Mouse (Mus musculus) embryonic facial prominence, embryonic 11.5 days (tissue): ENCODE data around the gene Sesn1. TPM values are rescaled to one million over a fixed set of nuclear protein-coding genes. Genes with fewer than 3 reads are reported as not detected.

ENCODE experiments used
- ATAC-seq: fragments of 200-750 bp; cut with Nextera tagmentation; replicated peaks from 2 replicates; pipeline ENCODE4 v1.8.0; 2017; ENCODE audit warnings: low read depth; ENCODE audit not compliant: insufficient number of reproducible peaks, low FRiP score, low TSS enrichment
- DNase-seq: peaks from one replicate; pipeline ENCODE4 v3.0.0-alpha.2; 2015; ENCODE audit warnings: low spot score
- H3K27ac ChIP-seq: fragments of 300-500 bp; sonication (generic); replicated peaks from 2 replicates; pipeline ENCODE4 v1.5.1; 2014; ENCODE audit warnings: mild to moderate bottlenecking, low read depth, low read length, control low read depth
- H3K27me3 ChIP-seq: fragments of 300-500 bp; sonication (generic); 2 replicates; pipeline ENCODE4 v1.6.1; 2014; ENCODE audit warnings: mild to moderate bottlenecking, low read length, moderate library complexity, mixed read lengths; ENCODE audit not compliant: control insufficient read depth, insufficient read depth
- H3K36me3 ChIP-seq: fragments of 300-500 bp; sonication (generic); replicated peaks from 2 replicates; pipeline ENCODE4 v1.6.1; 2014; ENCODE audit warnings: low read depth, mild to moderate bottlenecking, low read length, moderate library complexity, mixed read lengths; ENCODE audit not compliant: control insufficient read depth, insufficient read depth
- H3K4me1 ChIP-seq: fragments of 300-500 bp; sonication (generic); 2 replicates; pipeline ENCODE4 v1.6.1; 2014; ENCODE audit warnings: low read length, mixed read lengths; ENCODE audit not compliant: control insufficient read depth, insufficient read depth
- H3K4me2 ChIP-seq: fragments of 300-500 bp; sonication (generic); 2 replicates; pipeline ENCODE4 v1.6.1; 2014; ENCODE audit warnings: low read depth, mild to moderate bottlenecking, control low read depth, low read length, moderate library complexity
- H3K4me3 ChIP-seq: fragments of 300-500 bp; sonication (generic); 2 replicates; pipeline ENCODE4 v1.5.1; 2014; ENCODE audit warnings: low read depth, low read length, control low read depth
- H3K9ac ChIP-seq: fragments of 300-500 bp; sonication (generic); replicated peaks from 2 replicates; pipeline ENCODE4 v1.6.1; 2014; ENCODE audit warnings: mild to moderate bottlenecking, control low read depth, low read length
- H3K9me3 ChIP-seq: fragments of 300-500 bp; sonication (generic); replicated peaks from 2 replicates; pipeline ENCODE4 v1.6.1; 2016; ENCODE audit warnings: mild to moderate bottlenecking, low read length, inconsistent platforms, mixed read lengths; ENCODE audit not compliant: control insufficient read depth
- WGBS: fragments of 180-500 bp; shearing (Covaris S2); extraction: QIAGEN DNeasy Blood & Tissue Kit; methylation state at CpG from one replicate; pipeline ENCODE4 v1.1.7; 2014; 5-methylcytosine and 5-hydroxymethylcytosine counted together
- polyA plus RNA-seq: library from polyadenylated mRNA; unstranded; fragments of >200 nt; fragmentation: Nextera tagmentation; extraction: Ambion mirVana; gene quantifications from 2 replicates; pipeline ENCODE4 v1.2.1, GENCODE M21; 2014

The Sesn1 gene
- polyA plus RNA-seq: 33.4 and 35.5 TPM in 2 replicates

GRCm38 (mm10) chr10:41809771-41810563 lies at the start of gene Sesn1, which contains the start of gene Cep57l1:
TSS of gene Sesn1 (plus strand) at chr10:41809935.
TSS of gene Cep57l1 (minus strand) at chr10:41809871.
- Histone ChIP-seq H3K4me1 (no peaks in the 10 kb centered on the region), H3K27me3 (no peaks in the 10 kb centered on the region), H3K9ac (peak within 1 kb of the TSS; percentile 70), H3K27ac (peak within 1 kb of the TSS; percentile 86), H3K4me2 (peak within 1 kb of the TSS; percentile 80), H3K9me3 (no peaks in the 10 kb centered on the region), H3K36me3 (no peaks in the 10 kb centered on the region), H3K4me3 (peak within 1 kb of the TSS; percentile 60)
- DNase-seq (peak; percentile 95), ATAC-seq (peak; percentile 96)
- under 1% methylated on average over 68 of the region's 69 CpGs for WGBS

DNA sequence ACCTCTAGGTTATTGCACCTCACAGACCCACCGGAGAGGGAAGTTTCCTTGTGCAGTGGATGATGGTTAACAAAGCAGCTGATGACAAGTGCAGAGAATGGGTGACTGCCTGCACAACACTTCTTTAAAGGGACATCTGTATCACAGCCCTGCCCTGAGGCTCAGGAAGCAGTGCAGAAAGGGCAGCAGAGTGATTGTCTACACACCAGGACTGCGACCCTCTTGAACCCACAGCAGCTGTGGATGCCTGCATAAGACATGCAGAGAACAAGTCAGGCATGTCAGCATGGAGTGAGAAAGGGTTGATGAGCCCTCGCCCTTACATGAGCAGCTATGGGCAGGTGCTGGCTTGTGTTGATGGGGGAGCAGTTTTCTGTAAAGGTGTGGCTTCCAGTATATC lies 48.9 kb upstream of the Sesn1 start:
- Histone ChIP-seq H3K4me2 (no peak overlapping the region), H3K27me3 (no peaks in the 10 kb centered on the region), H3K36me3 (no peaks in the 10 kb centered on the region), H3K4me3 (no peak overlapping the region), H3K9me3 (no peaks in the 10 kb centered on the region), H3K4me1 (no peaks in the 10 kb centered on the region), H3K27ac (no peak overlapping the region), H3K9ac (no peak overlapping the region)
- DNase-seq (no peak), ATAC-seq (no peak)
- 48% methylated on average over 3 of the region's 3 CpGs for WGBS

- Histone ChIP-seq H3K4me3 (no peak overlapping the region), H3K27ac (no peak overlapping the region), H3K9me3 (no peaks in the 10 kb centered on the region), H3K4me2 (no peak overlapping the region), H3K36me3 (no peaks in the 10 kb centered on the region), H3K27me3 (no peaks in the 10 kb centered on the region), H3K9ac (no peak overlapping the region), H3K4me1 (no peaks in the 10 kb centered on the region)
- 69% methylated on average over 3 of the region's 3 CpGs for WGBS
- ATAC-seq (no peak), DNase-seq (no peak)
Measured at GRCm38 (mm10) chr10:41763741-41764385, 45.9 kb upstream of the Sesn1 start.

GRCm38 (mm10) chr10:41765586-41765985 lies 44.1 kb upstream of the Sesn1 start:
- ATAC-seq: no peak
- H3K4me3 ChIP-seq: no peak overlapping the region
- WGBS: 94% methylated on average over 4 of the region's 4 CpGs
- no peaks in the 10 kb centered on the region for H3K4me1 ChIP-seq
- no peaks in the 10 kb centered on the region for H3K9me3 ChIP-seq
- no peaks in the 10 kb centered on the region for H3K27me3 ChIP-seq
- no peaks in the 10 kb centered on the region for H3K36me3 ChIP-seq
- no peak overlapping the region for H3K27ac ChIP-seq
- no peak overlapping the region for H3K4me2 ChIP-seq
- no peak overlapping the region for H3K9ac ChIP-seq
- no peak for DNase-seq

DNA sequence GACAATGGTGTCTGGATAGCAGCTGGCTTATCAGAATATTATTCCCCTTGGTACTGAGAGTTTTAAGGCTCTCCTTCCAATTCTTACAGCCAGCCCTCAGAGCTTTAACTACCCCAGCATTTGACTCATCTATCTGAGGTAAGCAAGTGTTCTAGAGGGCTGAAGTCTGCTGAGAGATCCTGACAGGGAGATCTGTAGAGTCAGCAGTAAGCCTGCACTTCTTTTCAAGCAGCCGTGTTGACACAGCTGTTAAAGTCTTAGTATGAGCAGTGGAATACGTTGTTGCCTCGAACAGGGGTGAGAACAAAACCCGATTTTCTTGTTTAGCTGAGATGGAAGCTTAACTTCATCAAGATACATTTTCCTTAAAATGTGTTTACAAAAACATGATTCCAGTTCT lies 43.5 kb upstream of the Sesn1 start:
- H3K36me3 ChIP-seq: no peaks in the 10 kb centered on the region
- DNase-seq: no peak

DNA sequence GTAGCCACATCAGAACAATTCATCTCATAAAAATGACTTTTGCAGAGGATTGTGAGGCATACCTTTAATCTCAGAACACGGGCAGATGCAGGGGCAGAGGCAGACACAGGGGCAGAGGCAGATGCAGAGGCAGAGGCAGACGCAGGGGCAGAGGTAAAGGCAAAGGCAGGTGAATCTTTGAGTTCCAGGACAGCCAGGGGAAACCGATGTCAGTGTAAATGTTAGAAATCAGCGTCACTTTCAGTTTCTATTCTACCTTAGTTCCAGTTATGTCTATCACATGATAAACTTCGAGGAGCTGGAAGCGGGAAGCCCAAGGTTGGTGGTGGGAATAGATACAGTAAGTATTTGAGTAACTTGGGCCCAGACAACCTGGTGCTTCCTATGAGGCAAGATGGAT lies 42.5 kb upstream of the Sesn1 start:
- Histone ChIP-seq H3K4me3 (no peak overlapping the region), H3K27ac (no peak overlapping the region), H3K4me2 (no peak overlapping the region), H3K36me3 (no peaks in the 10 kb centered on the region), H3K9ac (no peak overlapping the region), H3K9me3 (no peaks in the 10 kb centered on the region), H3K4me1 (no peaks in the 10 kb centered on the region), H3K27me3 (no peaks in the 10 kb centered on the region)
- WGBS: 91% methylated on average over 6 of the region's 6 CpGs
- no peak for ATAC-seq
- no peak for DNase-seq

More for the DNA sequence above, 43.5 kb upstream of the Sesn1 start:
- 63% methylated on average over 4 of the region's 4 CpGs for WGBS
- Histone ChIP-seq H3K27me3 (no peaks in the 10 kb centered on the region), H3K4me1 (no peaks in the 10 kb centered on the region), H3K9ac (no peak overlapping the region), H3K4me3 (no peak overlapping the region), H3K4me2 (no peak overlapping the region), H3K27ac (no peak overlapping the region), H3K9me3 (no peaks in the 10 kb centered on the region)
- no peak for ATAC-seq

GRCm38 (mm10) chr10:41792375-41792774 lies 17.4 kb upstream of the Sesn1 start:
- Histone ChIP-seq H3K9ac (no peak overlapping the region), H3K36me3 (no peaks in the 10 kb centered on the region; the same call in 1 of the 2 replicates), H3K27me3 (no peaks in the 10 kb centered on the region), H3K4me1 (no peaks in the 10 kb centered on the region), H3K4me2 (no peak overlapping the region), H3K27ac (no peak overlapping the region), H3K4me3 (no peak overlapping the region), H3K9me3 (no peaks in the 10 kb centered on the region)
- ATAC-seq (no peak), DNase-seq (no peak)
- WGBS: 92% methylated on average over 6 of the region's 6 CpGs

- no peaks in the 10 kb centered on the region for H3K27me3 ChIP-seq
- H3K4me3 ChIP-seq: no peak overlapping the region
- no peaks in the 10 kb centered on the region for H3K9me3 ChIP-seq
- WGBS: 98% methylated on average over 8 of the region's 8 CpGs
- no peaks in the 10 kb centered on the region for H3K4me1 ChIP-seq
- ATAC-seq (no peak), DNase-seq (no peak)
- no peak overlapping the region for H3K9ac ChIP-seq
- H3K27ac ChIP-seq: no peak overlapping the region
- no peak overlapping the region for H3K4me2 ChIP-seq
- peaks cover 12% of the 10 kb centered on the region for H3K36me3 ChIP-seq
Measured at GRCm38 (mm10) chr10:41797253-41797652, 12.5 kb upstream of the Sesn1 start.
